25 mouse cellular contexts compared by ENCODE assay signal in genomic region chr17:28701171-28701570, GRCm38 (mm10). TPM values are rescaled to one million over a fixed set of nuclear protein-coding genes. Genes with fewer than 3 reads are reported as not detected.
A peak's percentile ranks its signal among the peaks of the same experiment; 100 is the strongest.
DNase-seq lines count a peak whose midpoint lies in the region; ATAC-seq lines count a peak whose summit lies in the region.
"Had no signal": no experiment of that assay in that cellular context is flagged by ENCODE, and none has a peak within 500 bp of the region (broad histone marks: within the 10 kb centered on the region; RNA-seq: fewer than 3 reads in every experiment).

No protein-coding gene starts in this region.

- H3K27me3 ChIP-seq in megakaryocyte, embryonic 14.5 days (replicated peaks), result no peaks in the 10 kb centered on the region
- H3K27me3 ChIP-seq: embryonic facial prominence, embryonic 13.5 days; forebrain, embryonic 12.5 days; heart, embryonic 15.5 days; hindbrain, embryonic 13.5 days; Patski had no signal

- H3K4me1 ChIP-seq in megakaryocyte, embryonic 14.5 days, result peaks cover 87% of the 10 kb centered on the region

- H3K9me3 ChIP-seq in megakaryocyte, embryonic 14.5 days, result no peaks in the 10 kb centered on the region
- H3K9me3 ChIP-seq: embryonic facial prominence, embryonic 13.5 days; forebrain, embryonic 12.5 days; G1E; heart, embryonic 10.5 days; heart, embryonic 15.5 days; hindbrain, embryonic 13.5 days had no signal

- peak; percentile 48 for DNase-seq in naive thymus-derived CD4-positive, alpha-beta T cell, adult 2 months (ENCODE audit: low read depth)
- DNase-seq in adrenal gland, postnatal 14 days, result no peak
- no peak for DNase-seq in urinary bladder, postnatal 4 days (ENCODE audit: low spot score in 2 of 2)
- DNase-seq: adrenal gland, postnatal 10 days; B cell, adult 2 months; cerebellum, adult 18-20 months; cerebellum, adult 9-11 months; cerebellum, postnatal 36 days; gastrocnemius, postnatal 36 days; heart, postnatal 14 days had no signal

- H3K36me3 ChIP-seq in megakaryocyte, embryonic 14.5 days (replicated peaks; ENCODE audit: low read length), result peaks cover 87% of the 10 kb centered on the region
- H3K36me3 ChIP-seq: forebrain, embryonic 12.5 days; heart, embryonic 15.5 days; hindbrain, embryonic 13.5 days had no signal

- ATAC-seq in megakaryocyte, adult 5-6 weeks (ENCODE audit: poor library complexity, severe bottlenecking), result no peak
- peak; percentile 27 for ATAC-seq in CD4-positive, CD25-positive, alpha-beta regulatory T cell, adult 4 months
- peak; percentile 12 for ATAC-seq in activated CD4-positive, CD25-positive, alpha-beta regulatory T cell, adult 4 months
- no peak for ATAC-seq in frontal cortex, adult (ENCODE audit: low TSS enrichment)
- ATAC-seq: forebrain, embryonic 16.5 days; hindbrain, postnatal 0 days; Patski had no signal

- H3K4me3 ChIP-seq in megakaryocyte, embryonic 14.5 days (replicated peaks), result peak overlapping the region; percentile 59
- H3K4me3 ChIP-seq: embryonic facial prominence, embryonic 13.5 days; forebrain, embryonic 12.5 days; heart, embryonic 10.5 days; heart, embryonic 15.5 days; hindbrain, embryonic 13.5 days had no signal

RNA-seq across cellular contexts. Expression of gene Mapk14, which starts 10.0 kb away (rescaled TPM):
- 23.4 and 34.8 TPM in 2 replicates for polyA plus RNA-seq in megakaryocyte, embryonic 14.5 days (2012; ENCODE audit: insufficient read depth, low replicate concordance)
- 163 and 164 TPM in 2 replicates for total RNA-seq in megakaryocyte, adult 5-6 weeks (2015)
- total RNA-seq in megakaryocyte, adult 5-6 weeks (2017), result 143 and 160 TPM in 2 replicates
- 10 to 100 TPM; 17.8 to 20.7 TPM for polyA plus RNA-seq in CD4-positive, CD25-positive, alpha-beta regulatory T cell, adult 4 months (2017; shearing (Covaris generic))
- polyA plus RNA-seq in activated CD4-positive, CD25-positive, alpha-beta regulatory T cell, adult 4 months (2017; shearing (Covaris generic)), result 10 to 100 TPM; 17.5 to 22.4 TPM
- total RNA-seq in adrenal gland, postnatal 14 days (2021), result 69.1 and 76.3 TPM in 2 replicates

RNA-seq across cellular contexts. Expression of gene Slc26a8, which starts 11.1 kb away (rescaled TPM):
- polyA plus RNA-seq in megakaryocyte, embryonic 14.5 days (2012; ENCODE audit: insufficient read depth, low replicate concordance), result 1.2 and 1.4 TPM in 2 replicates
- total RNA-seq in megakaryocyte, adult 5-6 weeks (2015), result 0.52 and 0.58 TPM in 2 replicates
- 0.33 TPM in 1 of 2 replicates, not detected in the other for total RNA-seq in megakaryocyte, adult 5-6 weeks (2017)
- under 1 TPM in 1 of 2 experiments, not detected in 1; 0.32 TPM for polyA plus RNA-seq in CD4-positive, CD25-positive, alpha-beta regulatory T cell, adult 4 months (2017; shearing (Covaris generic))
- polyA plus RNA-seq in activated CD4-positive, CD25-positive, alpha-beta regulatory T cell, adult 4 months (2017; shearing (Covaris generic)), result not detected
- 1.3 and 2.9 TPM in 2 replicates for total RNA-seq in adrenal gland, postnatal 14 days (2021)
- total RNA-seq: hematopoietic stem cell, adult 5-6 weeks had no signal

RNA-seq across cellular contexts. Expression of gene AC170998.1, which starts 24.7 kb away (rescaled TPM):
- not detected in 2 replicates for polyA plus RNA-seq in megakaryocyte, embryonic 14.5 days (2012; ENCODE audit: insufficient read depth, low replicate concordance)
- 5.9 and 8.8 TPM in 2 replicates for total RNA-seq in megakaryocyte, adult 5-6 weeks (2015)
- total RNA-seq in megakaryocyte, adult 5-6 weeks (2017), result 1.4 and 3.7 TPM in 2 replicates
- polyA plus RNA-seq in CD4-positive, CD25-positive, alpha-beta regulatory T cell, adult 4 months (2017; shearing (Covaris generic)), result 10 to 100 TPM; 10.1 TPM
- polyA plus RNA-seq in activated CD4-positive, CD25-positive, alpha-beta regulatory T cell, adult 4 months (2017; shearing (Covaris generic)), result 1 to 10 TPM; 4.1 to 7.7 TPM
- 1.2 and 2.0 TPM in 2 replicates for total RNA-seq in adrenal gland, postnatal 14 days (2021)
- polyA plus RNA-seq: G1E had no signal

Comparison
In these comparisons a context has a peak if more than half of its experiments do, and no peak if none do; other contexts are left out.
1. ATAC-seq: peak in CD4-positive, CD25-positive, alpha-beta regulatory T cell, adult 4 months (single experiment) and activated CD4-positive, CD25-positive, alpha-beta regulatory T cell, adult 4 months (single experiment); none in megakaryocyte, adult 5-6 weeks (single experiment) and frontal cortex, adult (single experiment).